Mouse (Mus musculus) kidney, postnatal 4 days (tissue): ENCODE data around the gene Eps8.
A peak's percentile ranks its signal among the peaks of the same experiment; 100 is the strongest.
"Not testable (repeated sequence)": the region's sequence is repeated elsewhere in the genome, so short reads cannot be mapped to it uniquely, and the experiment has no call there.

Experiments
- DNase-seq, 2 experiments: peaks; one replicate each; pipeline ENCODE4 v3.0.0; 2021; ENCODE audit warnings: mixed read lengths in 2 of 2

The Eps8 gene

DNA sequence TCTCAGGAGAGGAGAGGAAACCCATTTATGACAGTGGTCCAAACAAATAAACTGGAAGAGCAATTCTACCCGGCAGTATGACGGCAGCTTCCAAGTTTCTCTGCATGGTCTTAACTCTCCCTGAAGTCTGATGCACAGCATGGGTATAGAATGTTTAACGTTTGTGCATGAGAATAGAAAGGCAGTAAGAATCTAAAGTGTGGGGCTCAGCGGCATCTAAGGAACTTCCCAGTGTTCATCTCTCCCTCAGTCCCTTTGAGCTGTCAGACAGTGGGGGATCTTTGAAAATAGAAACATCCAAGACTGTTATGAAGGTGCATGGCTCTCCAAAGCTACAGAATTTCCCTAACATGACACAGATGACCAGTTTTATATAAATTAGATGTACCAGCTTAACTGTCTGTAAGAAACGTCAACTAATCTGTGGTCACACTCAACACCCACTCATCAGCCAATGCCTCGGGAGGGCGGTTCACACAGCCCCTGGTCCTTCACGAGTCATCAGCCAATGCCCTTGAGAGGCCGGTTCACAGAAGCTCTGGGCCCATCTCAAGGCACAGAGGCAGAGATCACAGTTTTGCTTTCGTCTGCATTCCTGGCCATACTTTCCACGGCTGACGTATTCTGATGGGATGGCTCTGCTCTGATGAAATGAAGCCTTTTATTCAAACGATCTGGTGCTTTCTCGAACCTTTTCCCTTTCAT is 145.2 kb downstream of the Eps8 start:
- no peak for DNase-seq

DNA sequence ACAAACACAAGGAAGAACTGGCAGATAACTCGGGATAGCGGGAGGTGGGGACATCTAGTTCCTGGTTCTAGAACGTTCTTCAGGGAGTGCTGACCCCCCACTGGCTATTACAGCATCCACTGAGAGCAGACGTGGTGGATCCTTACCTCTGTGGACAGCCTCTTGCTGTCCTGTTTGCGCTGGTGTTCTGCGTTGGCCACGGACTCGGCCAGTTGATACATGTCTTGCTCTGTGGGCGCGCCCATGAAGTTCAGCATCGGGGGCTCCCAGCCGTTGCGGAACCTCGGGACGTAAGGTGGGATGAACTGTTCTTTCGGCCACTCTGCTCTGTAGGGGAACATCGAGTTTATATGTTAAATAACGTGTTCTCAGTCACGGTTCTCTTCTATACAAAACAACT is 145.7 kb downstream of the Eps8 start:
- DNase-seq, result no peak

DNA sequence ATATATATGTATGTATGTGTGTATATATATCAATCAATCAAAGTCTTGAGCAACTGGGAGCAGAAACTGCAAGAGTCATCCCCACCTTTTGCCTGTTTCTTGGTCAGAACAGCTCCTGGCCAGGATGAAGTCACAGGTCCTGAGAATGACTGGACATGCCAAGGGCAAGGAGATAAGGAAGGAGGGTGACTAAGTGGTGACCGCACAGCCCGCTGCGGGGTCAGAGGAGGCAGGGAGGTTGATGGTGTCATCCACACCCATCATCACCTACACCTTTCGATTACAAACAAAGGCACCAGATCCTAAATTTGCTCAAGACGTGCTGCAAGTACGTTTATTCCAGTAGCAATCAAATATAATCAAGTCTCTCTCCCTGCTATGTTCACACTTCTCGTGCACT is 148.1 kb downstream of the Eps8 start:
- DNase-seq, result no peak

DNA sequence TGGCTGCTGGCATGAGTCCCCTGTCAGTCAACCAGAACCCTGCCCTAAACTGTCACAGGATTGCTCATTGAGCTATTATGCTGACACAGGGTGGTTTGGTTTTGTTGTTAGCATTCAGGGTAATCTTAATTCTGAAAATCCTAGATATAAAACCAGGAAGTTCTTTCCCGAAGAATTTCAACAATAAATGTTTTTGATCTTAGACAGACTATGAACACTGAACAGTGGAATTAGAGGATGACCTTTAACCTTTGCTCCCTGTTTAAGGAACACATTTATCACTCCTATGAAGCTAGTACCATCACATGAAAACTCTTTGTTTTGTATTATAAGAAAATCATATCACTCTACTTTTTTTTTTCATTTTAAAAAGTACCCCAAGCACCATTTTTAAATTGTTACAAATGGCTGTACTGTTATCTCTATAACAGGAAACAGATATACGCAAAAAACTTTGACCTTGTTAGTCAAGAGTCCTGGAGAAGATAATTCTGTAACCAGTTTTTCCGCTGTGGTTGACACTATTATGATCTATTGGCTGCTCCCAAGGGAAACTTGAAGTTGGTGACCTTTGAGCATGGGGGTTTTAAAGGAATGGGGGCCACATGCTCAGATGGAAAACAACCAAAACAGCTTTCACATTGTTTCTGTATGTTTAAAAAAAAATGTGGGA is 149.0 kb downstream of the Eps8 start:
- DNase-seq, result no peak

DNA sequence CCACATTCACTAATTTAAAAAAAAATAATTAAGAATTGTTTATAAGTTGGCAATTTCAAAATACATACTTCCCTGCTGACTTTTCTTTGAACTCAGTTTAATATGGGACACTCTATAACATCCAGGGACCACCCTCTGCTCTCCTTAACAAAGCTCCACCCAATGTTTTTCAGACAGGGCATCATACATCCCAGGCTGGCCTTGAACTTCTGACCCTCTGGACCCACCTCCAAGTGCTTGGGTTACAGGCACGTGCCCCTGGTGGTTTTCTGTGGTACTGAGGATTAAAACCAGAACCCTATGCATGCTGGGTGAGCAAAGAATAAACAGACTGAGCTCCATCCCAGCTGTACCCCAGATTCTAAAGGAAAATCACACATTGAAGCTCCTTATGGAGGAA is 150.6 kb downstream of the Eps8 start:
- no peak for DNase-seq

DNA sequence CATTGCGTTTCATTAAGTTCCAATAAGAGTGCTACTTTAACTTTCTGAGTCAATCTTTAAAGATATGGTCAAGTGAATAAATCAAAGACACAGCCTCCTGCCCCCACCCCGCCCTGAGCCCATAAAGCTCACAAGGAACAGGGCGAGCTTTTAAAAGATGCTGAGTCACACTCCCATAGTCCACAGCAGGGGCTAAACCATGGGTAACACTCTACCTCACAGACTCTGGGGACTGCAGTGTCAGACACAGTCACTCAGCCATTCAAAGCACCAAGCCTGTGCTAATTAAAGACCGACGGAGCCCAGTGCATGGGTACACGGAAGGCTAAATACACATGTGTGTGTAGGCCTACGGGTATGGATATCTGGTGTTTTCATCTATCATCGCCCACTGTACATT is 151.2 kb downstream of the Eps8 start:
- DNase-seq, result no peak

DNA sequence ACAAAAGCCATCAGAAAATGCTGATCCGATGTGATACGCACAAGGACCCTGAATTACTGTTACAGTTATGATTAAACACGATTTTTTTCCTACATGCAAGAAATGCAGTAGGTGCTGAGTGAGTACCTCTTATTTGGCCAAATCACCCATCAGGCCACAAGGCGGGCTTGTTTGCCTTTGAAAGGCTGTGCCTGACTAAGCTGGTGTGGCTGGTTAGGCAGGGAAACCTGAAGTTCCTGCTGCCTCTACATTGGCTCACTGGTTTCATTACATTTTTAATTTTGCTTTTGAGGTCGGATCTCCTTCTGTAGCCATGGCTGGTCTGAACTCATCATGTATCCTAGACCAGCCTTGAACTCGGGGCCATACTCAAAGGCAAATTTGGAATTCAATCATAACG is 151.7 kb downstream of the Eps8 start:
- no peak for DNase-seq

DNA sequence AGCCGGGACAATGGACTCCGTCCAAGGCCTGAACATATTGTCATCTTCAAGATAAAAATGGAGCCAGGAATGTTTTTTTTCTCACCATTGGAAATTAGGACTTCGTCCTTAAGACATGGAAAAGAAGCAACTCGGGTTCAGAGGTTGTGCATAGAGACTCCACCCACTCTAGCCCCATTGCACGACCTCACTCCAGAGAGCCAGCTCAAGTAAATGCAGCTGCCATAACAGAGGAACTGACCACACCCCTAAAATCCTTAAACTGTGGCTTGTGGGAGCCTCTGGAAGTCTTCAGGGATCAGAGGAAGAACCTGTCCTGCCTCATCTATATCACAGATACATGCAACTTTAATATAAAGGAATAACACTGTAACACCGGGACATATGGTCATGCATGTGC is 155.9 kb downstream of the Eps8 start:
- no peak for DNase-seq

DNA sequence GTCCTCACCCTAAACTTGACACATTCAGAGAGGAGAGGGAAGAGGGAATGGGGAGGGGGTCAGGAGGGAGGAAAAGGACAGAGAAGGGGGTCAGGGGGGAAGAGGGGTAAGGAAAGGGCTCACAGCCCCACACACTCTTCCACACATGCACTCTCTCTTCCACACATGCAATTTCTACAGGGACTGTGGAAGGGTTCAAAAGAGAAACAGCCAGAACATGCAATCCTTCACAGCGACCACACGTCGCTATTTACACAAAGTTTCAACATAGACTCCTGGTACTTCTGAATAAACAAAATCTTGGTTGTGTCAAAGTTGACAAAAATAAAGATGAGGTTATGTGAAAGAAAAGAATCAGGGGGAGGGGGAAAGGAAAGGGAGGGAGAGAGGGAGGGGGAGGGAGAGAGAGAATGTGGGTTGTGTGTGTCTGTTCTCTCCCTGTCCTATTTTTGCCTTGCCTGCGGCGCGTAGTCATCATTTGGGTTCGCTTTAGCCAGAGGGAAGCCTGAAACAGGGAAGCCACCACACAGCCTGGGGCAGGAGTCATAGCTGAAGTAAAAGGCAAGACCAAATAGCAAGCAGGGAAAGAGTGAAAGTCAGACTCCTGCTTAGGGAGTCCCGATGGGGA is 157.4 kb downstream of the Eps8 start:
- DNase-seq, result no peak

DNA sequence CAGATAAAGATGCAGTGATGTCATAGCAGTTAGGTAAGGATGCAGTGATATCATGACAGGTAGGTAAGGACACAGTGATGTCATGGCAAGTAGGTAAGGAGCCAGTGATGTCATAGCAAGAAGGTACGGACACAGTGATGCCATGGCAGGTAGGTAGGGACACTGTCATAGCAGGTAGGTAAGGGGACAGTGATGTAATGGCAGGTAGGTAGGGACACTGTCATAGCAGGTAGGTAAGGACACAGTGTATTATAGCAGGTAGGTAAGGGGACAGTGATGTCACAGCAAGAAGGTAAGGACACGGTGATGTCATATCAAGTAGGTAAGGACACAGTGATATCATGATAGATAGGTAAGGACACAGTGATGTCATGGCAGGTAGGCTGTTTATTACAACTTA is 158.1 kb downstream of the Eps8 start:
- no peak for DNase-seq

DNA sequence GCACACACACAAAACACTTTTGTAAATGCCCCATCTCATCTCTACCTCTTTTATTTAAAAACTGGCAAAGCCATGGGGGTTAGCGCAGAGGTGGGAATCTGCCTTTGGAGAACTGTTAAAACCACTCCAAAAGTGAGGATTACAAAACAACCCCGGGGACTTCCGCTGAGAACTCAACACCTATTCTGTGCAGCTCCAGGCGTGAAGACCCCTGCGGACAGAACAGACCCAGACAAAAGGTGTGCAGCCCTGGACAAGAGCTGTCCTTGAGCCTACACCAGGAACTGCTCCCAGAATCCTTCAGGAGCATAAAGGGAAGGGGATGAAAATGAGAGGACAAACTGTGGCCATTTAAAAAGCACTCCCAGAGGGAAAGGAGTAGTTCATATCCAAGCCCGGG is 159.4 kb downstream of the Eps8 start:
- DNase-seq, result no peak

DNA sequence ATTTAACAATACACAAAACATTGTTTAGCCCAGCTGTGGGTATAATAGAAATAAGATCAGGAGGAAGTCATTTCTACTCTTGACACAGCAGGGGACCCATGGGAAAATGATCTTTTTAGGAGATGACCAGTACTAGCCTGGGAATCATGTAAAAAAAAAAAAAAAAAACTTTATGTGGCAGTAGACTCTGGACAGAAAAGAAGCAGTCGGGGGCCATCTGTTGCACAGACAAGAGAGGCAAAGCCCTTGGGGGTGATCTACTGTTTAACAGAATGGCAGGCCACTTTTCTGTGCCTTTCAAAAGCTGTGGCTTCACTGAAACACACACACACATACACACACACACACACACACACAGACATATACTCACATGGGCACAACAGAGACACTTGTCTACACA is 159.9 kb downstream of the Eps8 start:
- DNase-seq, result no peak

DNA sequence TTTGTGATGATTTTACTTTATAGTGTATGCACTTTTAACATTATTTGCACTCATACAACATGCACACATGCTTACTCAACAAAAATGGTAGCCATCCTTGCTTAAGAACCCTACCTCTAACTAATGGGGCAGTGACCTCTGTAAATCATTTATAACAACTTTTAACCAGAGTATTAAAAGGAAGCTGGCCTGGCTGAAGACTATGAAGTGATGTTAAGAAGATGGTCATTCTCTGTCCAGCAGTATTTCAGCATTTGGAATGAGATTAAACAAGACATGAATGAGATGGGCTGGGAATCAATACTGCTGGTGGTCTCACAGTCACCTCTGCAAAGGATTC is 160.6 kb downstream of the Eps8 start:
- DNase-seq, result no peak

DNA sequence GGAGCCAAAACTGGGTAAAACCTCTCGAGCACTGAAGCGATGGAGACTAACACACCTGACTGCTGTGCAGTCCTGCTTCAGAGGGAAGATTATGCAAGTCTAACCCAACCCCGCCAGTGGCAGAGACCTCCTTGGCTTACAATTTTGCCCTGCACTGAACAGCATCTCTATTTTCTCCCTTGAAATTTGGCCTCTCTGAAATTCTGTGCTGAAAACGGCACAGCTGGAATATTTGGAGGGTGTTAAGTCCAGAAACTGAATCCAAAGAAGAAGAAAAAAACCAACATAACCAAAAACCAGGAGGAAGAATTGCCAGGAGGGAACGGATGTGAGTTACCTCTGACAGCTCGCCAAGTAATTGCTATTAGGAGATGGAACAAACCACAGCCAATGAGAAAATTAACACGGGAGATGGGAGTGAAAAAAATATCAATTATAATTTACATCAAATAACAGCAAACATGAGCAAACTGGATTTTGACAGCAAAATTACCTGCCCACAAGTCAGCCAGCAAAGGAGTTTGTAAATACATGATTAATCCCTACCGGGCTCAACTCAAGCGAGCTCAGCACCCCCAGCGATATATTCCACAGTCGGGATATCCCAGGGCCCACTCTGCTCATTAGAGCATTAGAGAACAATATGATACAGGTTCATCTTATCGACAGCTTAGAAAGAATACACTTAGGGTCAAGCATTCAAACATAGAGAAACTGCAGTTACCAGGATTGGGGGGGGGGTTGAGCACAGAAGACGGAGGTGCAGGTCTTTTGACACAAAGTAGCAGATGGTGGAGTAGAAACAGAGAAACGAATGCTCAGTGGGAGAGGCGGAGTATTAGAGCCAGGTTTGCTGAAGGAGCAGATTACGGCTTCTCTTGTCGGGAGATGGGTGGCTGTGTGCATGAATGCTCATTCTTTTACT is 161.2 kb downstream of the Eps8 start:
- no peak for DNase-seq

DNA sequence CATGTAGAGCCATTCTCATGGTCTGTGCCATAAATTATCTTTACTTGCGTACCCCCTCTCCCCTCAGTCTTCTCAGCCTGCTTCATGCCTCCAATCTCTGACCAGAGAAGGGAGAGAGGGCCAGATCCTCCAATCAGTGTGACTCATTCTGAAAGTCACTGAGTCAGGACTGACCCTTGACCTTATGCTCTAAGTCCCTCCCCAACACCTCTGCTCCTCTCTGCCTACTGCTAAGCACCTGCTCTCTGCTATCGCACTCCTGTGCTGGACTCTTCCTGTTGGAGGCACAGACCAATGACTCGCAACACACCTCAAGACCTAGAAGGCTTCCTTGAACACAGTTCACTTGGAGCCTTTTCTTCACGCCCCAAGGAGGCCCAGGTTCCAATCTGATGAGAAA is 162.1 kb downstream of the Eps8 start:
- no peak for DNase-seq

DNA sequence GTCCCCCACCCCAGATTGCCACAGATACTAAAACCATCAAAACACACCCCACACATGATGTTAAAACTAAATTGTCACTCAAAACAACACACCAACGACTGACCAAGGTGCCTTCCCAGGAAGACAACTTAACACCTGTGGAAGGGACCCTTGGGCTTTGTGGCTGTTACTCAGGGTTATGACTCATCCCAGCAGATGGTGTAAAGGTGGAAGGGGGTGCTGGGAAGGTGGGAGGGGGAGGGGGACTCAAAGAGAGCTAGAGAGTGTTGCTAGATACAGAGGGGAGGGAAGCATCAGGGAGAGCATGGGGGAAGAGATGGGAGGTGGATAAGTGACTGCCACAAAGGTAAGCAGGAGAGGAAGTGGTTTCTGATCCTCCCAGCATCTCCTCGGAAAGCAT is 163.0 kb downstream of the Eps8 start:
- DNase-seq, result no peak

DNA sequence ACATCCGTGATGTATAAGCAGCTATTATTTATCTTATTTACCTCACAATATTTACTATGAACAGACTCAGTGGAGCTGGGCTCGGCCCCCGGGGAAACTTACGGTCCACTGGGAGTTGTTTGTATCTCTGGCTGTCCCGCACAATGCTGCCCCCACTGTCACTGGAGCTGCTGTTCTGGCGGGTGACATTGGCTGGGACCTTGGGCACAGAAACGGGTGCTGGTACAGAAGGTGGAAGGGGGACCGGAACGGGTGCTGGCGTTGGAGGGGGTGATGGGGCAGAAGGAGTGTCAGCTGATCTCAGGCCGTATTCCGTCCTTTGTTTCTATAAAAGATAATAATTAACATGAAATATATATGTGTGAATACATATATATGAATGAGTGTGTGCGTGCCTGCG is 164.6 kb downstream of the Eps8 start:
- DNase-seq, result no peak

DNA sequence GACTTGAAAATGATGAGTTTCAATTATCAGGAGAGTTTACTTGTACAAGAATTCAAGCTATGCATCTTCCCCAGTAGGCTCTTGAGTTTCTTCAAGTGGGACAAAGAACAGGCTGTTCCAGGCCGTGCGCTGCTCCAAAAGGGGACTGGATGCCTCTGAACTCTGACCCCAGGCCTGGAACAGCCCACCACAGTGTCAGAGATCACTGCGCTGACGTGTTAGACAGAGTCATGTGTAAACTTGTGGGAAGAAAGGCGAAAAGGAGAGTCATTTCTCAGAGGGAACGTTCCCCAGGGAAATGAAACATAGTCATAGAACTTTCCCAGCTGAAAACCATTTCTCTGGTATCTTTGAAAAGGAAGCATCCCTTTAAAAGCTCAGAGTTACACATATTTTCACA is 167.2 kb downstream of the Eps8 start:
- DNase-seq, result no peak

DNA sequence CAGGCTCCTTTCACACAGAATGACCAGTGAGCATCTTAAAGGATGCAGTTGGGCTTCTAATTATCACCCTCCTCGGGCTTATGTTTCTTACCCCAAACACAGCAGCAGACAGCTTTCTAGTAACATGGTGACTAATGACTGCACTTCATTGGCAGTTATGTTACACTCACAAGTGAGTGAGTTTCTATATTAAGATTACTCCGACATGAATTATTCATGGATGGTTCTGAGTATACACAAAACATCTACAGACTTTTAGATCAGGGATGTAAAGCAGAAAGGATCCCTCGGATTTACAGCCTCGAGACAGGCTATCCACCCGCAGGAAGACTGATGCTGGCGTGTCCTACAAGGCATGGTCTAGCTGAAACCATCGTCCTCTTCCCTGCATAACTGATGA is 171.8 kb downstream of the Eps8 start:
- no peak for DNase-seq

DNA sequence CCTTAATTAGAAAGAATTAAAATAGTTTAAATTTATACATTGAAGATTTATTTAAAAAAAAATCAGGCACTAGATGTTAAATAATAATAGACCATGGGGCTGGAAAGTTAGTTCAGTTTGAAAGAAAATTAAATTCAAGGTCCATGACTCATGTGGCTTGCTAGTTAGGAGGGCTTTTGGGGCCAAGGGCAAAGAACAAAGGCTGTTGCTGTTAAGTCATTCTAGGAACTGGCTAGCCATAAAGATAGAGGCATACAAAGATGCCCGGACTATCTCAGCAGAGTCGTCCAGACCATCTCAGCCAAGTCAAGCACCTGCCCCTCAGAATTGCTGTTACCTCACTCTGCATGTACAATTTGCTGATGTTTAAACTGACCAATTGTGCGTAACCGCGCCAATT is 179.0 kb downstream of the Eps8 start:
- not testable (repeated sequence) for DNase-seq

DNA sequence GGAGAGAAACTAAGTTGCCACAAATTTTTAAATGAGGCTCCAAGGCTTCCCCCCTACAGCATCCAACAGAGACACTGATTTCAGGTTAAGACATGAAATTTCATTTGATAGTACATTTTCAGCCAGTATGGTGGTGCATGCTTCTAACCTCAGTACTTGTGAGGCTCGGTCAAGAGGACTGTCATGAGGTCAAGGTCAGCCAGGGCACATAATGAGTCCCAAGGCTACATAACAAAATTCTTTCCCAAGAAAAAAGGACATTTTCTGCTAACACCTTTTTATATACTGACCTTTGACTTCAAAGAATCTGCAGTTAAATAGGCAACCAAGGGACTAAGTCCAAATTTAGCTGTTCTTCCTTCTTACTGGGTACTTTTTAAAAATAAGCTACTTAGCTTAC is 181.2 kb downstream of the Eps8 start:
- no peak for DNase-seq

DNA sequence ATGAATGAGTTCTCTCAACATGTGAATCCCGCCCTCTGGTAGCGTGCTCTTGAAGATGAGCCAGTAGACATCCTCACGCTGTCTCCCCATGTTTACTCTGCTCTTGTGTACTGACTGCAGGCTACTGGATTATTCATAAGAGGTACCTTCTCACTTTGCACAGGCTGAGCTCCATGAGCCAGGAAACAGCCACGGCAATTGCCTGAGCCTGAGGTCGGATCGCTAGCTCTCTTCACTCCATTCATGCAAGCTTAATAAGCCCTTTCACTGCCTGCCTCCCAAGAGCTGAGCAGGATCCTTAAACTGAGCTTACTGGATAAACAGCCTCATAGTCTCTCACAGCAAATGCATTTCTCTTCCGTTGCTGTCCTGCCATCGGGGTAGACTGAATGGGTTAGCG is 182.5 kb downstream of the Eps8 start:
- no peak for DNase-seq

DNA sequence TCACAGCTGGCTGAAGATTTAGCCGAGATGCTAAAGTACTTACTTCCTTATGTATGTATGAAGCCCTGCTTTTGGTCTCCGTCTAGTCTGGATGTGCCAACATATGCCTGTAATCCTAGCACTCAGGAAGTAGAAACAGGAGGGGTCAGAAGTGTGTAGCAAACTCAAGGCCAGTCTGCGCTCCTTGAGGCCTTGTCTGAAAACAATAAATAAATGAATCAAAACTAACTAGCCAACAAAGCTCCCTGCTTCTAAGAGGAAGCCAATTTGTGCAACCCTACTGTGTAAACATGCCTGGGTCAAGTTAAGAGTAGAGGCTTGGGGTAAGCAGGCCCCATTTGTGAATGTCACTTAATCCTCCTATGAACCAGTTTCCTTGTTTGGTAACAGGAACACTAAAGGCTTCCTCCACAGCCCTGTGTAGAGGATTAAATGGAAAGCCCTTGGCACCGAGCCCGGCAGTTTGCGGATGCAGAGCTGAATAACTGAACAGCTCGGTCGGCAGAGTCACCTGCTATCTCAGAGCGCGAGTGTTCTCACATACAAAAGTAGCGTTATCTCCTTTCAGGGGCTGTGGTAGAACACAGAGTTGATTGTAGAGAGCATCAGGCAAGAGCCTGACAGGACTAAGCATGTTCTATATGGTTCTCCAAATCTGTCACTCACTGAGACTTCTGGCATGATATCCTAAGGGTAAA is 183.6 kb downstream of the Eps8 start:
- peak; percentile 88 to 91 for DNase-seq
